Mouse (Mus musculus): ENCODE results near the gene Trim14. TPM values are rescaled to one million over a fixed set of nuclear protein-coding genes. Genes with fewer than 3 reads are reported as not detected.

Gene Trim14
- polyA plus RNA-seq, 1 experiment from 2014 or later: 2.7 TPM

DNA sequence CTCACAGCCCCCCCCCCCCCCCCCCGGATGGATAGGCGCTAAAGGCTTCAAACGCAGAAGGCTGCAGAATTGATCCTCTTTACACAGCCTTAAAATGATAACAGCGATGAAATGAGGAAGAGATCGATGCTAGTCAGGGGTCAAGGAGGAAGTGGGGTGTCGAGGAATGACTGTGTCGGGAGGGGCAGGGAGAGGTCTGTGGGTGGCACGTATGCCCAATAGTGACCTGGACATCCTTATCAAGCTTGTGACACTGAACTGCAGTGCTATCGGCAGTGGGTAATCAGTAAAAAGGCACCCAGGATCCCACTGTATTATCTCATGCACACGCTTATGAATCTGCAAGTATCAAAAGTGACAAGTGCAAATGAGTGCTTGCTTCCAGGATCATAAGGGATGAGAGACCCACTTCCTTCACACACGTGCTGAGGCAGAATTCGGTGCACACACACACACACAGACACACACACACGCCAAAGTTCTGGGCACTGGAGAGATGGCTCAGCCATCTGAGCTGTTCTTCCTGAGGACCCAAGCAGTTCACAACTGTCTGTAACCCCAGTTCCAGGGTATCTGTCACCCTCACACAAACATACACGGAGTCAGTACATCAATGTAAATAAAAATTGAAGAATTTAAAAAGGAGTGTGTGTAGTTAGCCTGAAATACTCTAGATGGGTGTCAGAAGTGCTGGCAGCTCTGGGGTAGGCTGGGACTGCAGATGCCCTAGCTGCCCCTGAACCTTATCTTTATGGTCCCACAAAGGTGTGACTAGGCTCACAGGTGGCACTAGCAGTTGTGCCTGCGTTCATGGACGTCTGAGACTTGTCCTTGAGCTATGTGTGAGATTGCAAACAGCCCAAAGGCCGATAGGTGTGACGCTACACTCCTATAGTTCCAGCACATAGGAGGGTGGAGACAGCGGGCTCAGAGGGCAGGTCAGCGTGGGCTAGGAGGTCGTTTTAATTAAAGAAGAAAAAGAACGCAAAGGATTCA lies 23.0 kb upstream of the Trim14 start:
- no peak overlapping the region for H3K27ac ChIP-seq (replicated peaks; ENCODE audit: low read depth, low read length)
- DNase-seq (ENCODE audit: low spot score) (no peak), ATAC-seq (replicated peaks; ENCODE audit: insufficient number of reproducible peaks, low FRiP score, low TSS enrichment, low read depth) (no peak)
- no peak overlapping the region for H3K9ac ChIP-seq (replicated peaks; ENCODE audit: low read length)
- no peaks in the 10 kb centered on the region for H3K27me3 ChIP-seq (ENCODE audit: control insufficient read depth, insufficient read depth, low read length)
- 74% methylated on average over 22 of the region's 22 CpGs for WGBS
- H3K36me3 ChIP-seq (replicated peaks; ENCODE audit: control insufficient read depth, insufficient read depth, low read depth, low read length): no peaks in the 10 kb centered on the region
- no peaks in the 10 kb centered on the region for H3K4me1 ChIP-seq (ENCODE audit: control insufficient read depth, insufficient read depth, low read length)
- H3K4me2 ChIP-seq (ENCODE audit: low read depth, low read length): no peak overlapping the region
- H3K4me3 ChIP-seq (ENCODE audit: low read depth, low read length): no peak overlapping the region
- H3K9me3 ChIP-seq (replicated peaks; ENCODE audit: control insufficient read depth, low read length): no peaks in the 10 kb centered on the region

DNA sequence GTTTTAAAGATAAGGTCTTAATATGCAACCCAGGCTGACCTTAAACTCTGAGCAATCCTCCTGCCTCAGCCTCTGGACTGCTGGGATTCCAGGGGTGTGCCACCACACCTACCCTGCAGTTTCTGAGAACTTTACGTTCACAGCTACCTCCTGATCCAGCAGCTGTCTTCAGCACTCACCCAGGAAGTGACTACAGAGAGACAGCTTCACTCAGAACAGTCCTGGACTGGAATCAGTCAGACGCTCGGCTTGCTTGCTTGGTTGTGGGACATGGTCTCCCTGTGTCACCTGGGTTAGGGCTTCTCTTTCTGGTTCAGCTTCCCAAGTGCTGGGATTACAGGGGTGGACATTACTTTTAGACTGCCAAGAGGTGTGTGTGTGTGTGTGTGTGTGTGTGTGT lies 21.0 kb upstream of the Trim14 start:
- no peak for DNase-seq (ENCODE audit: low spot score)
- no peaks in the 10 kb centered on the region for H3K36me3 ChIP-seq (replicated peaks; ENCODE audit: control insufficient read depth, insufficient read depth, low read depth, low read length)
- H3K9ac ChIP-seq (replicated peaks; ENCODE audit: low read length): no peak overlapping the region
- no peaks in the 10 kb centered on the region for H3K27me3 ChIP-seq (ENCODE audit: control insufficient read depth, insufficient read depth, low read length)
- no peaks in the 10 kb centered on the region for H3K9me3 ChIP-seq (replicated peaks; ENCODE audit: control insufficient read depth, low read length)
- H3K4me3 ChIP-seq (ENCODE audit: low read depth, low read length): no peak overlapping the region
- no peak overlapping the region for H3K27ac ChIP-seq (replicated peaks; ENCODE audit: low read depth, low read length)
- WGBS: 76% methylated on average over 3 of the region's 3 CpGs
- H3K4me1 ChIP-seq (ENCODE audit: control insufficient read depth, insufficient read depth, low read length): no peaks in the 10 kb centered on the region
- H3K4me2 ChIP-seq (ENCODE audit: low read depth, low read length): no peak overlapping the region
- no peak for ATAC-seq (replicated peaks; ENCODE audit: insufficient number of reproducible peaks, low FRiP score, low TSS enrichment, low read depth)

DNA sequence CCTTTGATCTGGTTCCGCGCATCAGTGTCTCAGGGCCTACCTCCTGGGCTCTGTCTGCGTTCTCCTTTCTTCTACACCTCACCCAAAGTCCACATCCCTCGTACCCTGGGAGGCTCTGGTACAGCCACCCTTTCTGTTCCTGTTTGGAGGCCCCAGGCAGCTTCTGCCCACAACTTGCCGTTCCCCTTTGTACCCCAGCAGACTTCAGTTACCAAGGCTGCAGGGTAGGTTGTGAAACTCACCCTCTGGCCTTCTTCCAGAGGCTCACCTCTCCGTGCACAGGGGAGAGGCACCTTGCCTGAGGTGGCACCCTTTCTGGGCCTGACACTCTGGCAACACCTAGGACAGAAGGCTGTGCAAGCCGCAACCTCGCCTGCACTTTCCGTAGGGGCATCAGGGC lies 19.8 kb upstream of the Trim14 start:
- no peak overlapping the region for H3K9ac ChIP-seq (replicated peaks; ENCODE audit: low read length)
- no peaks in the 10 kb centered on the region for H3K4me1 ChIP-seq (ENCODE audit: control insufficient read depth, insufficient read depth, low read length)
- no peaks in the 10 kb centered on the region for H3K36me3 ChIP-seq (replicated peaks; ENCODE audit: control insufficient read depth, insufficient read depth, low read depth, low read length)
- ATAC-seq (replicated peaks; ENCODE audit: insufficient number of reproducible peaks, low FRiP score, low TSS enrichment, low read depth) (no peak), DNase-seq (ENCODE audit: low spot score) (no peak)
- H3K4me3 ChIP-seq (ENCODE audit: low read depth, low read length): no peak overlapping the region
- H3K4me2 ChIP-seq (ENCODE audit: low read depth, low read length): no peak overlapping the region
- no peaks in the 10 kb centered on the region for H3K9me3 ChIP-seq (replicated peaks; ENCODE audit: control insufficient read depth, low read length)
- H3K27ac ChIP-seq (replicated peaks; ENCODE audit: low read depth, low read length): no peak overlapping the region
- WGBS: 87% methylated on average over 9 of the region's 9 CpGs
- no peaks in the 10 kb centered on the region for H3K27me3 ChIP-seq (ENCODE audit: control insufficient read depth, insufficient read depth, low read length)

DNA sequence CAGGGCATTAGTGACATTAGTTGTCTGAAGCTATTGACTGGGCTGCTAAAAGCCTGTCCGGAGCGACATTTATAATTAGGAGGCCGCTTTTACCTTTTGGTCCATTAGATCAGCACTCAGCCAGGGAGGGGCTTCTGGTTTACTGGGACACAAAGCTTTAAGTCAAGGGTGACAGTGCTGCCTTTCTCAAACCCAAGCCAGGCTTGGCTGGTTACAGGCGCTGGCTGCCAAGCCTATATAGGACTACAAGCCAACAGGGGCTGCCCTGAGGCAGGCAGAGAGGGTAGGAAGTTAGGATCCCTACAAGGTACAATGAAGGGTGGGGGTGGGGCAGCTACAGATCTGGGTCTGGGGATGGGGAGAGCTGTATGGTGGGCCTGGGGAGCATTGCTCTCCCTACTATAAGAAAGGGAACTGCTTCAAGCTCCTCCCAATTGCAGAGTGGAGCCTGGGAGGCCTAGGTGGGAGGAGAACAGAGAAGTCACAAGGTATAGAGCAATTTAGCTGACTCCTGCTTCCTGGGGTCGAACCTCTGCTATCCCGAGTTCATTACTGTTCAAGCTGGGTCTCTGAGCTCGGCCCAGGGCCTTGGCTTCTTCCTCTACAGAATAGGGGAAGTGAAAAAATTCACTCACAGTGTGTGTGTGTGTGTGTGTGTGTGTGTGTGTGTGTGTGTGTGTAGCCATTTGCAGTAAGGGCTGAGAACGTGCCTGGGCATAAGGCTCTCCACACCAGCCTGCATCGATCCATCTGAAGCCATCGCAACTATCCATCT lies 18.5 kb upstream of the Trim14 start:
- Histone ChIP-seq H3K9ac (replicated peaks; ENCODE audit: low read length) (no peak overlapping the region), H3K4me1 (ENCODE audit: control insufficient read depth, insufficient read depth, low read length) (no peaks in the 10 kb centered on the region), H3K9me3 (replicated peaks; ENCODE audit: control insufficient read depth, low read length) (no peaks in the 10 kb centered on the region), H3K36me3 (replicated peaks; ENCODE audit: control insufficient read depth, insufficient read depth, low read depth, low read length) (no peaks in the 10 kb centered on the region), H3K4me2 (ENCODE audit: low read depth, low read length) (no peak overlapping the region), H3K27me3 (ENCODE audit: control insufficient read depth, insufficient read depth, low read length) (no peaks in the 10 kb centered on the region), H3K4me3 (ENCODE audit: low read depth, low read length) (no peak overlapping the region), H3K27ac (replicated peaks; ENCODE audit: low read depth, low read length) (no peak overlapping the region)
- DNase-seq (ENCODE audit: low spot score) (no peak), ATAC-seq (replicated peaks; ENCODE audit: insufficient number of reproducible peaks, low FRiP score, low TSS enrichment, low read depth) (no peak)
- 77% methylated on average over 10 of the region's 10 CpGs for WGBS

DNA sequence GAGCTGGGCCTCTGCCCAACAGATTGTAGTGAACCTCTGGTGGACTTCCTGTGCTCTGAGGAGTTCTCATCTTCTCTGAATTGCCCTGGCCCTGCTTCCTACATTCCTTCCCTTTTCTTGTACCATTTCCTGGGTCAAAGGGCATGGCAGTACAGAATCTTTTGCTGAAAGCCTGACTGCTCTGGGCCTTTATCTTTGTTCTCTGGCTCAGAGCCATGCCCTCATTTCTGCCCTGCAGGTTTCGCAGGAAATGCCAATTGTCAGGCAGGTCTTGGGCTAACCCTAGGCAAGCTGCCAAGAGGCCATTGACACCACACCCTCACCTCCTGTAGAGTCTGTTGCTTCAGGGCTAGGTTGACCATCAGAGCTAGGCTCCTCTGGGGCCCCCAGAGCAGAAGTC lies 17.9 kb upstream of the Trim14 start:
- Histone ChIP-seq H3K4me2 (ENCODE audit: low read depth, low read length) (no peak overlapping the region), H3K4me3 (ENCODE audit: low read depth, low read length) (no peak overlapping the region), H3K27me3 (ENCODE audit: control insufficient read depth, insufficient read depth, low read length) (no peaks in the 10 kb centered on the region), H3K4me1 (ENCODE audit: control insufficient read depth, insufficient read depth, low read length) (no peaks in the 10 kb centered on the region), H3K9me3 (replicated peaks; ENCODE audit: control insufficient read depth, low read length) (no peaks in the 10 kb centered on the region), H3K36me3 (replicated peaks; ENCODE audit: control insufficient read depth, insufficient read depth, low read depth, low read length) (no peaks in the 10 kb centered on the region), H3K9ac (replicated peaks; ENCODE audit: low read length) (no peak overlapping the region), H3K27ac (replicated peaks; ENCODE audit: low read depth, low read length) (no peak overlapping the region)
- no peak for DNase-seq (ENCODE audit: low spot score)
- WGBS: 54% methylated on average over 1 of the region's 1 CpGs
- ATAC-seq (replicated peaks; ENCODE audit: insufficient number of reproducible peaks, low FRiP score, low TSS enrichment, low read depth): no peak

DNA sequence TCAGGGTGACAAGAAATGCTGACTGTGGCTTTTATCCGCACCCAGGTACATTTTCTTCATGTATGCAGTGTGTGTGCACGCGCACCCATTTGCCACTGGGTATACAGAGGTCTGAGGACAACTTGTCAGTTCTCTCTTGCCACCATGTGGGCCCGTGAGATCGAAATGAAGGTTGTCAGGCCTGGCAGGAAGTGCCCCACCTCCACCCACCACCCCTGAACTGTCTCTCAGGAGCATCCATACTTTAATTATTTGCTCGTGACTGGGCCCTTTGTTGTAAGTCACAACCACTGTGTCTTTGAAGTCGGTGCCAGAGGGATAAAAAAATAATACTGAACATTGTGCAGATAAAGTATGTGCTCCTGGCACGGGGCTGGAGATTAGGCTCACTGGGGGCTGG lies 14.5 kb upstream of the Trim14 start:
- Histone ChIP-seq H3K9ac (replicated peaks; ENCODE audit: low read length) (no peak overlapping the region), H3K27ac (replicated peaks; ENCODE audit: low read depth, low read length) (no peak overlapping the region), H3K27me3 (ENCODE audit: control insufficient read depth, insufficient read depth, low read length) (no peaks in the 10 kb centered on the region), H3K4me1 (ENCODE audit: control insufficient read depth, insufficient read depth, low read length) (no peaks in the 10 kb centered on the region), H3K9me3 (replicated peaks; ENCODE audit: control insufficient read depth, low read length) (no peaks in the 10 kb centered on the region), H3K4me2 (ENCODE audit: low read depth, low read length) (no peak overlapping the region), H3K36me3 (replicated peaks; ENCODE audit: control insufficient read depth, insufficient read depth, low read depth, low read length) (no peaks in the 10 kb centered on the region), H3K4me3 (ENCODE audit: low read depth, low read length) (no peak overlapping the region)
- ATAC-seq (replicated peaks; ENCODE audit: insufficient number of reproducible peaks, low FRiP score, low TSS enrichment, low read depth) (no peak), DNase-seq (ENCODE audit: low spot score) (no peak)
- WGBS: 53% methylated on average over 8 of the region's 8 CpGs

DNA sequence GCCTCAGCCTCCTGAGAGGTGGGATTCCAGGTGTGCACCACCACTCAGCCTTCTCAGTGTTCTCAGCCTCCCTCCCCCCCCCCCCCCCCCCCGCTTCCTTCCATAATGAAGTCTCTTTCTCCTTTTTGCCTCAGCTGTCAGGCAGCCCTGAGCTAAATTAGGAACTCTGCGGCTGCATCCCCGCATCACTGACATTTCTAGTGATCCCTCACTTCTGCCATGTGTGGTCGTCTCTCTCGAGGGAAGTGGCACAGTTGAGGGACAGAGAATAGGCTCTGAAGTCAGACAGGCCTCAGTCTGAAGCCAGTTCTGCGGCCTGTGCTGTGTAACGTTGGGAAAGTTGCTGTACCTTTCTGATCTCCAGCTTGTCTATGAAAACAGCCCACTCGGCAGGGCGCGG lies 14.0 kb upstream of the Trim14 start:
- no peak overlapping the region for H3K4me3 ChIP-seq (ENCODE audit: low read depth, low read length)
- no peak overlapping the region for H3K27ac ChIP-seq (replicated peaks; ENCODE audit: low read depth, low read length)
- WGBS: 73% methylated on average over 9 of the region's 10 CpGs
- no peaks in the 10 kb centered on the region for H3K36me3 ChIP-seq (replicated peaks; ENCODE audit: control insufficient read depth, insufficient read depth, low read depth, low read length)
- no peaks in the 10 kb centered on the region for H3K9me3 ChIP-seq (replicated peaks; ENCODE audit: control insufficient read depth, low read length)
- H3K4me1 ChIP-seq (ENCODE audit: control insufficient read depth, insufficient read depth, low read length): no peaks in the 10 kb centered on the region
- H3K9ac ChIP-seq (replicated peaks; ENCODE audit: low read length): no peak overlapping the region
- H3K27me3 ChIP-seq (ENCODE audit: control insufficient read depth, insufficient read depth, low read length): no peaks in the 10 kb centered on the region
- H3K4me2 ChIP-seq (ENCODE audit: low read depth, low read length): no peak overlapping the region
- ATAC-seq (replicated peaks; ENCODE audit: insufficient number of reproducible peaks, low FRiP score, low TSS enrichment, low read depth) (no peak), DNase-seq (ENCODE audit: low spot score) (no peak)

DNA sequence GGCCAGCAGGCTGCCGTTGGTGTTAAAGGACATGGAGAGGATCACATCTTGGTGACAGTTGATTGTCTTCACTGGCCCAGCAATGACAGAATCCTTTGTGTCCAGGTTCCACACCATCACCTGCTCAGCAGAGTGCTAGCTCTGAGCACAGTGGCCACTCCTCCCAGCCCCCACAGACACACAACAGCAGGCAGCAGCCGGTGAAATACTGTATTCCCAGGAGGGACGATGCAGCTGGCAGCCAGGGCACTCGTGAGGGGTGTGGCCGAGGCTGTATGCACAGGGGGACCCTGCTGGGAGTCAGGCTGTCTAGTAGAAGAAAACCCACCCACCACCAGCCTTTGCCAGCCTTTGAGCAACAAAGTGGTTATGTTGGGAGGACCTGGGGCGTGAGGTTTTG lies 10.8 kb upstream of the Trim14 start:
- no peak for DNase-seq (ENCODE audit: low spot score)
- no peak overlapping the region for H3K4me3 ChIP-seq (ENCODE audit: low read depth, low read length)
- H3K4me2 ChIP-seq (ENCODE audit: low read depth, low read length): no peak overlapping the region
- no peaks in the 10 kb centered on the region for H3K9me3 ChIP-seq (replicated peaks; ENCODE audit: control insufficient read depth, low read length)
- WGBS: 44% methylated on average over 6 of the region's 6 CpGs
- H3K9ac ChIP-seq (replicated peaks; ENCODE audit: low read length): no peak overlapping the region
- no peaks in the 10 kb centered on the region for H3K4me1 ChIP-seq (ENCODE audit: control insufficient read depth, insufficient read depth, low read length)
- ATAC-seq (replicated peaks; ENCODE audit: insufficient number of reproducible peaks, low FRiP score, low TSS enrichment, low read depth): peak; percentile 8; the same call in 1 of the 2 replicates
- no peaks in the 10 kb centered on the region for H3K27me3 ChIP-seq (ENCODE audit: control insufficient read depth, insufficient read depth, low read length)
- no peaks in the 10 kb centered on the region for H3K36me3 ChIP-seq (replicated peaks; ENCODE audit: control insufficient read depth, insufficient read depth, low read depth, low read length)
- no peak overlapping the region for H3K27ac ChIP-seq (replicated peaks; ENCODE audit: low read depth, low read length)
